Mouse (Mus musculus): ENCODE data around the gene Rin1.
"Not testable (repeated sequence)": the region's sequence is repeated elsewhere in the genome, so short reads cannot be mapped to it uniquely, and the experiment has no call there.

Rin1 gene

DNA sequence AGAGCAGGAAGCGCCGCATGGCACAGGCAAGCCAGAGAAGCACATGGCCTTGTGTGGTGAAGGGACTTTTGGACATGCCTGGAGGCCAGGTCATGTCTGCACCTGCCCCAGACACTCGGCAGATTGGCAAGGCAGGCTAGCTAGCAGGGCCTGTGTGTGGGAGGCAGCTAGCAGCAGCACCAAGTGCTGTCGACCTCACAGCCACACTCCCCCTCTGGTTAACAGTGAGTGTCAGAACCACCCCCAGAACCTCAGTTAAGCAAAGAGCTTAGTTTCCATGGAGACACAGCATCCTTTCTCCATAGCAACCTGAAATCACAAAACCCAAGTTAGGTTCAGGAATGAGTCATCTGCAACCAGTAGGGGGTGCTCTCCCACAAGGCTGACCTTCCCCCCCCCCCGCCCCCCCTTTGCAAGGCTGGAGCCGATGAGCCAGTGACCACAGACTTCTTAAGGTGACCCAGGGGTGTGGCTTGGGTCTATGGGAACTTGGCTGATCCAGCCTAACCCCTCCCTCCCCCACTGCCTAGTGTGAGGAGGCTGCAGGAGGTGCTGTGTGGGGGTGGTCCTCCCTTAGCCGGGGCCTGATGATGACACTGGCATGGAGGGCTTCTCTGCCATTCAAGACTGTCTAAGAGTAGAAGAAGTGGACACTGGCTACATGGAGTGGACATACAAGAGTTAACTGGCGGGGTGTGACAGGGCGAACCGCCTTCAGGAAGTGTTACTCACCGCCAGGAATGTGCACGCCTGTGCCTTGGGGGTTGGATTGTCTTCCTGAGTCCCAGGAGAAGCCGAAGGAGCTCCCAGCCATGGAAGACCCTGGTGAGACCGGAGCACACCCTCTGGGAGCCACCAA, at the start of gene Rin1:
TSS of gene Rin1 (plus strand) at position 435 of the 859 bp plus-strand sequence.
- no peak for DNase-seq (ENCODE audit: low spot score)

DNA sequence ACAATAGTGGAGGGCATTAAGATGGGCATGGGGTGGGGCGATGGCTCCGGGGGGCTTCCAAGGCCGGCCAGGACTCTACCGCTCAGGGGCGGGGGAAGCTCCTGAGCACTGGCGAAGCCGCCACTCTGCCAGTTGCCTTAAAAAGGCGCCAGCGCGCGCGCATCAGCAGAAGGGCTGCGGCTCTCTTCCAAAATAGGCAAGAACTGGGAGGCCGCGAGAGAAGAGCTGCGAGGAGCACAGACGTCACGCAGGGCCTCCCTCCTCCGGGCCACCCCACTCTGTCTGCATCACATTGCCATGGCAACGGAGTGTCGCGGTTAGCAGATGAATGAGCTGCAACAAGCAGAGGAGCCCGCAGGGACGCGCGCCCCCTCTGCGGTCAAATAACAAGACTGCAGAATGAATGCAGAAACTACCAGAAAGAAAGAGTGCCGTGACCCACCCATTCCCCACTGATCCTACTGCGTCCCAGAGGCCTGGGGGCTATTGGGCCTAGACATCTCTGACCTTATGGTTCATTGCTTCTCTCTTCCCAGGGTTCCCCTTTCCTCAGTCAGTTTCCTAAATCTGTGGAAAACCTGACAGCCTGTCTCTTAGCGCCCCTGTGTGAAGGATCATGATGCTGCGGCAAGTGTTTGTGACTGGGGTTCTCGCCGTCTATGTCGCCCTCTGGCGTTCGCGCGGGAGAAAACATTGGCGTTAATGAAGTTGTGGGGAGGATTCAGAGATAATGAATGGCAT, 48.4 kb upstream of the Rin1 start:
- peak; percentile 92 for DNase-seq (ENCODE audit: low spot score)

DNA sequence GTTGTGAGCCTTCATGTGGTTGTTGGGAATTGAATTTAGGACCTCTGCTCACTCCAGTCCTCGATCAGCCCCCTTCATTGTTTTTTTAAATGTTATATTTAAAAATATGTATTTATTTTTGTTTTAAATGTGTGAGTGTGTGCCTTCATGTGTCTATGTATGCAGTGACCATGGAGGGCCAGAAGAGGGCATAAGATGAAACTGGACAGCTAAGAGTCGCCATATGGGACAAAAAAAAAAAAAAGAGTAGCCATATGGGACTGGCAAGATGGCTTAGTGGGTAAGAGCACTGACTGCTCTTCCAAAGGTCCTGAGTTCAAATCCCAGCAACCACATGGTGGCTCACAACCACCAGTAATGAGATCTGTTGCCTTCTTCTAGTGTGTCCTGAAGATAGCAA, 46.6 kb upstream of the Rin1 start:
- DNase-seq (ENCODE audit: low spot score): not testable (repeated sequence)

DNA sequence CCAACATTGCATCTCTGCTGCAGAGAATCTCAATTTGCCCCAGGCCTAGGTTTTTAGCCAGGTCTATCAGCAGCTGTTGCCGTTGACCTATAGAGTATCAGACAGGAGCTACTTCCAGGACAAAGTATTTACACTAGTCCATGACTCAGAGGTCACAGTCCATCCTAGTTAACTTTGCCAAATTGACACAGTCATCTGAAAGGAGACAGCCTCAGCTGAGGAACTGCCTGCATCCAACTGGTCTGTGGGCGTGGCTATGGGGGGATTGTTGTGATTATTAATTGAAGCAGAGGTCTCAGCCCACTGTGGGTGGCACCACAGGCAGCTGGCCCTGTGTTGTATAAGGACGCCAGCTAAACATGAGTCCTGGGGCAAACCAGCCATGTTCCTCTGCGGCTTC, 45.4 kb upstream of the Rin1 start:
- no peak for DNase-seq (ENCODE audit: low spot score)

DNA sequence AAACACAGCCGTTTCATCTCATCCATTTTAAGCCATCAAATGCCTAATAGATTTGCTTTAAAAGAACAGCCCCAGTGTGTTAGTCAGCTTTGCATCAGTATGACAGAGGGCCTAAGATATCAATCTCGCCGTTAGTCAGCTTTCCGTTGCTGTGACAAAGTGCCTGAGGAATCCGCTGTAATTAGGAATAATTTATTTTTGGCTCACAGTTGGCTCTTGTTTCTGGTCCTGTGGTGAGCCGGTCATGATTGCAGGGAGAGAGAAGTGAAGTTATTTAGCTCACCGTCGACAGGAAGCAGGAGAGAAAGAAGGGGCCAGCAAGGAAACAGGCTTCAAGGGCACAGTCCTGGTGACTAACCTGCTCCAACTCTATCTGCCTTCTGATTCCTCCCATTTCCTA, 37.1 kb upstream of the Rin1 start:
- DNase-seq (ENCODE audit: low spot score): no peak

DNA sequence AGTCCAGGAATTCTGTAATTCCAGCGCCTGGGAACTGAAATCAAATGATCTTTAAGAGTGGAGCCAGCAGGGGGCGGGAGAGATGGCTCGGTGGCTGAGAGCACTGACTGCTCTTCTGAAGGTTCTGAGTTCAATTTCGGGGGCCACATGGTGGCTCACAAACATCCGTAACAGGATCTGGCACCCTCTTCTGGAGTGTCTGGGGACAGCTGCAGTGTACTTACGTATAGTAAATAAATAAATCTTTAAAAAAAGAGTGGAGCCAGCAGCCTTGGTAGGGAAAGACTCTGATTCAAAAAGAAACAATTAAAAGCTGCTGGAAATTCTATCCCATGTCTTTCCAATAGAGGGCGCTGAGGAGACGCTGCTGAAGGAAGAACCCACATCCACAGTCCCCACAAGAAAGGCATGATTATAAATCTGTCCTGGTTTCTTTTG, 35.3 kb upstream of the Rin1 start:
- DNase-seq (ENCODE audit: low spot score): no peak

DNA sequence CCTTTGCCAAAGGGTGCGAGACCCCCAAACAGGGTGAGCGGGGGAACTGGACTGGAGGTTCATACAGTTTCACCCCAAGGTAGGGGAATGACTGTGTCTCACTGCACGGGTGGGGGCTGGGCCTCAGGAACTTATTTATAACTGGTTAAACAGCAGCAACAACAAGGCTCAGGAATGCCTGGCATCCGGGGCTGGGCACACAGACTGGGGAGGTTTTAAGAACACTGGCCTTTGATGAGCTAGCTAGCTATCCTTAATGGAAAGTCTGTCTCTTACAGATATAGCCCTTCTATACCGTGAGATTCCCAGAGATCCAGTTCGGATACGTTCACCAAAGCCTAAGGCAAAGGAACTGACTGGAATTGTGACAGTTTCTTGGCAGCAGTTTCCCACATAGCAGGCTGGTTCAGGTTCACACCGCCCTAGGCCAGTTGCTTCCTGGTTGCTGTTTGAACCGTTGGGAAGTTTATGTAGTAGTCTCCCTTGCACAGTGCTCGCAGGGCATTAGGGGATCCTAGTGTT, 34.0 kb upstream of the Rin1 start:
- no peak for DNase-seq (ENCODE audit: low spot score)

DNA sequence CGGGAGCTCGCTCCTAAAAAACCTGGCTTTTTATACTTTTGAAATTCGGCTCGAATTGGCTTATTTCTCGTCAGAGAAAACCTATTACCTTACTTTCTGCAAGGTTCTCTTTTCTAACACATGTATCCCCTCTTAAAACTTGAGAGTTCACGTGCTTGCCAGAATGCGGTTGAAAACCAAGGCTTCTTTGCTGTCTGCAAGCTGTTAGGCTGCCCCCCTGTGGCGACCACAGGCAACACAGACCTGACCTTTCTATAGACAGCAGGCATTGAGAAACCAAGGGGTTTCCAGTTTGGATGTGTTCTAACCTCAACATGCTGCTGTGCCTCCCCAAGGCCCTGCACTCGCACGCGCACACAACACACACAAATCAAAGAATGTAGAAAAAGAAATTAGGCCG, 33.5 kb upstream of the Rin1 start:
- no peak for DNase-seq (ENCODE audit: low spot score)

DNA sequence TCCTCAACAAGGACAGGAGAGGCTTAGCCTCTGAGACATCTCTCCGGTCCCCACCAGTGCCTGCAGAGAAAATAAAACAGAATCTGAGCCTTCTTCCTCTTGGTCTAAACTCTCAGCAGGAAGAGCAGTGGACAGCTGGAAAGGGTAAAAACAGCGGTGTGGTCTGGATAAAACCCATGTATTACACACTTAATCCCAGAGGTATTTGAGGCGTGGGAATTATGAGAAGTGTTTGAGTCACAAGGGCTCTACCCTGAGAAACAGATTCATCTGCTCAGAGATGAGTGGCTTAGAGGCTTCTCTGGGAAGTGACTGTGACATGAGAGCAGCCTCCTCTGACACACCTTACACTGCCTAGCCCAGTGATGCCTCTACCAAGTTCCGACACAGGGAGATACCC, 32.7 kb upstream of the Rin1 start:
- DNase-seq (ENCODE audit: low spot score): no peak

DNA sequence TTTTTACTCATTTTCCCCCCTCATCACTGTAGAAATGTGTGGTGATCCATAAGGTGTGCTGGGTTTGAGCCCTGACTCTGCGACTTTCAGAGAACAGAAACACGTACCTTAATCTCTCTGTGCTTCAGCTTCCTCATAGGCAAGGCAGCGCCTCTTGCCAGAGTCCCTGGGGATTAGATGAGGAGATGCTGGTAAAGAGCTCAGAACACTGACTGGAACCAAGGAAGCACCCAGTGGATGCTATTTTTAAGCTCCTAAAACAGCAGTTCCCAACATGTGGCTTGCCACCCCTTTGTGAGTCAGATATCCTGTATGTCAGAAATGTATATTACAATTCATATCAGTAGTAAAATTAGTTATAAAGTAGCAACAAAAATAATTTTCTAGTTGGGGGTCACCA, 32.1 kb upstream of the Rin1 start:
- no peak for DNase-seq (ENCODE audit: low spot score)

DNA sequence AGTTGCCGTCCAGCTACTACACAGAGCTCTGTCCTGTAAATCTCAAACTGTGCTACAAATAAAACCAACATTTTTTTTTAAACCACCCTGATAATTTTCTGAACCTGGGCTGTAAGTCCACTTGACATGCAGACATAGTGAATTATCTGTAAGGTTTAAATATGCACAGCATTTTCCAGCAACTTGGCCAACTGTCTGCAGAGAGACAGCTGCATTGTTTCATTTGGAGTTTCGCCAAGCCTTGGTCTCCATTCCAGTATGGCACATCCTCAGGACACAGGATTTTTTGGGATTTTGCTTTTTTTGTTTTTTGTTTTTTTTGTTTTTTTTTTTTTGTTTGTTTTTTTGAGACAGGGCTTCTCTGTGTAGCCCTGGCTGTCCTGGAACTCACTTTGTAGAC, 28.9 kb upstream of the Rin1 start:
- DNase-seq (ENCODE audit: low spot score): no peak

DNA sequence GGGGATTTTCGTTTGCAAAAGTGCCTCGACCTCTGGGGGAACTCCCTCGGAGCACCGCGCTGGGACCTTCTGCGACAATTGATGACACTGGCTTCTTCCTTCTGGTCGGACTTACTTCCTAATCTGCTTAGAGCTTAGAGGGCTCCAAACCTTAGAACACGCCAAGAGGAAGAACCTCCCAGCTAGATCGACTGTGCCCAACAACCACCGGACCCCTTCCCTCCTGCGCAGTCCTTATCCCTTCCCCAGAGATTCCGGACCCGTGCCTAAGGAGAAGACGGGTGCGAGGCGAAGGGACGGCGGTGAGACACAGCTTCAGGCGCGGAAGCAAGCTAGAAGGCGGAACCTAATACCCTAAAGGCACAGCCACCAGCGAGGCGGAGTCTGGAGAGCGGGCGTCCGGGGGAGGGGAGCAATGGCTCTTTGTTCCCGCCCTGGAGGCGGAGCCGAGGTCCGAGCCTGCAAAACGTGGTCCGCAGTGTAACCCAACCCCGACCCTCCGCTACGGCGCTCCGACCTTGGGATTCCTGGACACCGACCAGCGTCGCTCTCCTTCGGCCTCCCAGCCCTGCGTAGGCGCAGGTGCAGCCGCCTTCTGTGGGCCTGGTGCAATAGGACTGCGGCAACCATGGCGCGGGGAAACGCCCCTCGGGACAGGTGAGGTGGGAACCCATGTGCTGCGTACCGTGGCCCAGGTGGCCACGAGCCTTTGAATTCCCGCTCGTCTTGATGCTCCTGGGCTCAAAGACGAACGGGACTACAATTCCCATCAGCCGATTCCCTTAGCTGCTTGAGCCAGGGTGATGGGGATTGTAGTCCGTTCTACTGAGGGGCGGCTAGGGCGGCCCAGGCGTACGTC, 26.4 kb upstream of the Rin1 start, which contains the start of gene Slc29a2:
TSS of gene Slc29a2 (plus strand) at position 240 of the 859 bp plus-strand sequence.
- DNase-seq (ENCODE audit: low spot score): peak; percentile 71

DNA sequence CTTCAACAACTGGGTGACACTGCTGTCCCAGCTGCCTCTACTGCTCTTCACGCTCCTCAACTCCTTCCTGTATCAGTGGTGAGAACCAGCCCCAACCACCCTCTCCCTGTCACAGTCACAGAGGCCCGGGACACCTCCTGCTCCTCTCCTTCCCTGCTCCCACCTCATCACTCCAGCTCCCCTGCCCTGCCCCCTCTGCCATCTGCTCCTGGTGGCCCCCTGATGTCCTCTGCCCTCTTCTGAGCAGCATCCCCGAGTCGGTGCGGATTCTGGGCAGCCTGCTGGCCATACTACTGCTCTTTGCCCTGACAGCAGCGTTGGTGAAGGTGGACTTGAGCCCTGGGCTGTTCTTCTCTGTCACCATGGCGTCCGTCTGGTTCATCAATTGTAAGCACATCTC, 24.2 kb upstream of the Rin1 start:
- no peak for DNase-seq (ENCODE audit: low spot score)

DNA sequence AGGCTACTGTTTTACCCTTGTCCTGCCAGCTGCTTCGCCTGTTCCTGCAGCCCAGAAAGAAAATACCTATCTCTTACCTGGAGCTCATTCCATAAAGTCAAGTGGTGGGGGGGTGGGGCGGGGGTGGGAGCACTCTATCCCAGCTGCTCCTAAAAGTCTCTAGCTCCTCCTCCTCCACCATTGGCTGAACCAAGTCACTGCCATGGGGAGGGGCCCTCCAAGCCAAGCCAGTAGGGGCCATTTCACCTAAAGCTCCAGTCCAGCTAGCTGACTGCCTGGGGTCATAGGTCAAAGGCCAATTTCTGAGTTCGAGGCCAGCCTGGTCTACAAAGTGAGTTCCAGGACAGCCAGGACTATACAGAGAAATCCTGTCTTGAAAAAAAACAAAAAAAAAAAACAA, 17.6 kb upstream of the Rin1 start:
- no peak for DNase-seq (ENCODE audit: low spot score)

DNA sequence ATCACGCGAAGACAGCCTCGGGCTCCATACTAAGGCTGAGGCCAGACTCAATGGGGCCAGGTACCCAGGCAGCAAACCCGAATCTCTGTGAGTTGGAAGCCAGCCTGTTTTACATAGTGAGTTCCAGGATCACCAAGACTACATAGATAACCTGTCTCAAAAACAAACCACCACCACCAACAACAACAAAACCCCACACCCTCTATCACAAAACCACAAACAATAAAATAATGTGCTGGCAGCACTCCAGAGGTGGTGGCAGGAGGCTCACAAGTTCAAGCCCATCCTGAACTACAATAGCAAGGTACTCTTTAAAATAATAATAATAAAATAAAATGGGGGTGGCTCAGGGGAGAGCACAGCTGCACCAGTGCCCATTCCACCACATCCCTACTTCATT, 13.7 kb upstream of the Rin1 start:
- DNase-seq (ENCODE audit: low spot score): no peak

DNA sequence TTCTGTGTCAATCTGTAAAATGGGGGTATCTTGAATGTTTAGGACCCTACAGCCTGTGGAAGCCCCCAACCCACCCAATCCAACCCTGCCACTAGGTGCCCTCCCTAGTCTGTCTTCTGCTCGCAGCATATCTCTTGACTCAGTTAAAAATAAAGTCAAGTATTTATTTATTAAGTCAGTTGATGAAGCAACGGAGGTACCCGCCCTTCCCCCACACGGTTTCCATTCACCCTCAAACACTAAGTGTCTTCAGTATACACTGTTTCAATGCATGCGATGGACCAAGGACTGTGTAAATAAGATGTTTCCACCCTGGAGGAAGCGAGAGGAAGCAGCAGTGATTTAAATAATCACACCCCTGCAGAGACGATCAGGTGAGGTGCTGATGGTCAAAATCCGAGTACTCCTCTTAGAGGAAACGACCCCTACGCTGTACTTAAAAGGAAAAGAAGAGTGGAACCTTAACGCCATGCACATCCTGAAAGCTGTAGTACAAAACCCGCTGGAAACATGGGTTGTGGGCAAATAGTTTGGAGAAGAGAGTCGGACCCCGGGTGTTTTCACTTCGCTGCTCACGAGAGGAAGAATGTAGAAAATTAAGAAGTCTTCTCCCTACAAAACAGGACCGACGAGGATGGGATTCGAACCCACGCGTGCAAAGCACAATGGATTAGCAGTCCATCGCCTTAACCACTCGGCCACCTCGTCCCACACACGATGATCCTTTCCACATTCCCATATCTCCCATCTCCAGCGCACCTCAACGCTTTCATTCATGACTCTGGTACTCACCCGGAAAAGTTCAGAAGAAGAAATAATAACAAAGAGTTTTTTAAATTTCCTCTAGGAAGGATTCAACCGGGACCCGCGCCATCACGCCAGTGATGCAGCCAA, 12.4 kb upstream of the Rin1 start:
- DNase-seq (ENCODE audit: low spot score): peak; percentile 73

DNA sequence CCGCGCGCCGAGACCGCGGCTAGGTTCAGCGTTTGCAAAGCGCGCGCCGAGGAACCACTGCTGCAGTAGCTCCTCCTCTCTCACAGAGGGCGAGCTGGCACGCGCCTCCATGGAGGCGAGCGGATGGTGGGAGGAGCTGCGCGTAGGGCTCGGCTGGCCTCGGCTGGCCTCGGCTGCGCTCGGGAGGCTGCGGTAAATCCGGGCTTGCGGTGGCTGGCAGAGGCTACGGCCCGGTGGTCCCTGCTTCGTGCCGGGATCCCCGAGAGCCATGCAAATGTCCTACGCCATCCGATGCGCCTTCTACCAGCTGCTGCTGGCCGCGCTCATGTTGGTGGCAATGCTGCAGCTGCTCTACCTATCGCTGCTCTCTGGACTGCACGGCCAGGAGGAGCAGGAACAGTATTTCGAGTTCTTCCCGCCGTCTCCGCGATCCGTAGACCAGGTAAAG, 11.5 kb upstream of the Rin1 start, which contains the start of the genes B4gat1 and AC124502.3:
TSS of gene B4gat1 (plus strand) at position 118 of the 448 bp plus-strand sequence.
TSS of gene AC124502.3 (plus strand) at position 183 of the 448 bp plus-strand sequence.
- no peak for DNase-seq (ENCODE audit: low spot score)

DNA sequence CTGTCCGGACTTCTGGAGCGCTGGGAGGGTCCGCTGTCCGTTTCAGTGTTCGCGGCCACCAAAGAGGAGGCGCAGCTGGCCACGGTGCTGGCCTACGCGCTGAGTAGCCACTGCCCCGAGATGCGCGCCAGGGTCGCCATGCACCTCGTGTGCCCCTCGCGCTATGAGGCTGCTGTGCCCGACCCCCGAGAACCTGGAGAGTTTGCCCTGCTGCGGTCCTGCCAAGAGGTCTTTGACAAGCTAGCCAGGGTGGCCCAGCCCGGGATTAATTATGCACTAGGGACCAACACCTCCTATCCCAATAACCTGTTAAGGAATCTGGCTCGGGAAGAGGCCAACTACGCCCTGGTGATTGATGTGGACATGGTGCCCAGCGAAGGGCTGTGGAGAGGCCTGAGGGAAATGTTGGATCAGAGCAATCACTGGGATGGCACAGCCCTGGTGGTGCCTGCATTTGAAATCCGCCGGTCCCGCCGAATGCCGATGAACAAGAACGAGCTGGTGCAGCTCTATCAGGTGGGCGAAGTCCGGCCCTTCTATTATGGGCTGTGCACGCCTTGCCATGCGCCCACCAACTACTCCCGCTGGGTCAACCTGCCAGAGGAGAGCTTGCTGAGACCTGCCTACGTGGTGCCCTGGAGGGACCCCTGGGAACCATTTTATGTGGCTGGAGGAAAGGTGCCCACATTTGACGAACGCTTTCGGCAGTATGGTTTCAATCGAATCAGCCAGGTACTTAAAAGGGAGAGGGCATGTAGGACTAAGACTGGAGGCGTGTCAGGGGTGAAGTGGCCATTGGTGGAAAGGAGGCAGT, 10.8 kb upstream of the Rin1 start:
- DNase-seq (ENCODE audit: low spot score): no peak

DNA sequence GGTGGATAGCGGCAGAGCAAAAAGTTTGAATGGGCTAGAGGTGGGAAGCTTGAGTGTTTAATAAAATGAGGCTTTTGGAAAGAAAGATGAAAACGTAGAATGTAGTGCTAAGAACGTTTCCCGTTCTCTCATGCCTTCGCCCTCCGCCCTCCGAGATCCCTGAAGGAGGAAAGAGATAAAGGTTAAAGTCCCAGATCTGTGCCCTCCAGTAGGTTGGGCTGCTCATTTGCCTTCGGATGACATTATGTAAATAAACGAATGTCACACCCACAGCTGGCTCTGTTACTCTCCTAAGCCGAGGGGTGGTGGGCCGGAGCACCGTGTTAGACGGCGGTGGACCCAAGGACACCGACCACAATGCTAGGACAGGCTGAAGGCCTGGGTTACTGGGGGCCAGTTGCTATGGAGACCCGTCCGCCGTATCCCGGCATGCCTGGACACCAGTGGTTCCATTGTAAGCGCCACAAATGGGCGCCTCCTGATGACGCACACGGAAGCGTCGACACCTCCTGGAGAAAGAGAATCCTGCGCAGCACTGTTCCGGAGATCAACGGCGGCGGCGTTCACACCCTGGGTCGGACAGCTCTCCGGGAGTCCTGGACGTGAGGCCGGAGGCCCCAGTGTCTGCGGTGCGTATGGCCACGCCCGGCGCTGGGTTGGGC, 9.3 kb upstream of the Rin1 start, which contains the start of gene Brms1:
TSS of gene Brms1 (plus strand) at position 493 of the 662 bp plus-strand sequence.
- DNase-seq (ENCODE audit: low spot score): peak; percentile 85
